8 mouse cellular contexts compared by ENCODE assay signal in the genomic region with DNA sequence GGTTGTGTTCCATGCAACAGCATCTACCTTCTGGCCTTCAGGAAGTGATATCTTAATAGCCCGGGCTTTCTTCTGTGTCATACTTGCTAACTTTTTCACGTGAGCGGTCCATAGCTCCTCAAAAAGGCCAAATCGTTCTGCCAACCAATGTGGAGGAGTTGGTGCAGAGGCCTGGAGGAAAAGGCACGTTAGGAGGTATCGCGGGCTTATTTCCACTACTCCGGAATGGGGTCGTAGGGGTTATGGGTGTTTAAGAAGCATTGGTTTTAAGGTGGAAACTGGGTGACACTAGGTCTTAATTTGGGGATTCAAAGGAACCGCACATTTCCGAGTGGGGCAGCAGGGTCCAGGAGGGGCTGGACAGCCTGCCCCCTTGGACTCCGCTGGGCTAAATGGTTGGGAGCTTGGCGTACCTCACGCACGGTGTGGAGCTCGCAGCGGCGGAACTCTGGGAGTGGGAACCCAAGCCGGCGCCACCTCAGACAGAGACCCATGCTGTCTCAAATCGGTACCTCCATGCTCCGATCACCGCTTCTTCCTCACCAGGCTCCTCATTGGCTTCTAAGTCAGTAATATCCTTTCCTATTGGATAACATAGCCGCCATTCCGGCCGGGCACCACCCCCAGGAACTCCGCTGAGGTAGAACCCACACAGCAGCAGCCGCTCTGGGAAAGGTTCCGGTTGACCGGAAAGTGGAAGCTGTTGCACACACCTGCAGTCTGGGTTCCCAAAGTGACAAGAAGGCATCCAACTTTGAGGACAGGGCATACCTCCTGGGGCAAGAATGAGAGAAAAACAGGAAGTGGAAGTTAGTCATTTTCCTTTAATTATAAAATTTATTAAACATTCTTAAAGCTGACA. TPM values are rescaled to one million over a fixed set of nuclear protein-coding genes. Genes with fewer than 3 reads are reported as not detected.
DNase-seq lines count a peak whose midpoint lies in the region; ATAC-seq and TF ChIP-seq lines count a peak whose summit lies in the region.

No protein-coding gene starts in this region.

- TF ChIP-seq POLR2A in MEL (IDR thresholded peaks at IDR 0.05; ENCODE audit: control insufficient read depth in 1 of 2, insufficient read depth in 1 of 2, low read depth in 1 of 2, low read length in 2 of 2, poor library complexity in 1 of 2): peak; percentile 99
- peak; percentile 74; the same call in 1 of the 2 replicates for TF ChIP-seq POLR2A in cerebellum, adult 2 months (IDR thresholded peaks at IDR 0.05; ENCODE audit: borderline replicate concordance, insufficient read depth, low read length)

- H3K36me3 ChIP-seq in MEL (ENCODE audit: control insufficient read depth in 1 of 2, insufficient read depth in 2 of 2, low read length in 2 of 2): peaks cover 14 to 24% of the 10 kb centered on the region in 2 experiments
- H3K36me3 ChIP-seq in forebrain, postnatal 0 days (ENCODE audit: insufficient read depth): peaks cover 29% of the 10 kb centered on the region
- peaks cover 30% of the 10 kb centered on the region for H3K36me3 ChIP-seq in lung, embryonic 15.5 days

- H3K27me3 ChIP-seq in MEL (ENCODE audit: control insufficient read depth in 1 of 2, insufficient read depth in 2 of 2, low read length in 2 of 2): no peaks in the 10 kb centered on the region
- H3K27me3 ChIP-seq in cerebellum, adult 2 months (ENCODE audit: control insufficient read depth, insufficient read depth, low read length): no peaks in the 10 kb centered on the region
- H3K27me3 ChIP-seq in forebrain, postnatal 0 days (ENCODE audit: insufficient read depth, low read length): no peaks in the 10 kb centered on the region
- no peaks in the 10 kb centered on the region for H3K27me3 ChIP-seq in lung, embryonic 15.5 days

- peak; percentile 100 for ATAC-seq in forebrain, postnatal 0 days
- ATAC-seq in lung, embryonic 15.5 days (ENCODE audit: borderline replicate concordance, extremely low read depth, low FRiP score, low TSS enrichment): peak; percentile 98

- H3K4me3 ChIP-seq in MEL (ENCODE audit: control insufficient read depth in 1 of 2, insufficient read depth in 1 of 2, low read depth in 2 of 2, low read length in 2 of 2): peak overlapping the region; percentile 63 to 78
- H3K4me3 ChIP-seq in cerebellum, adult 2 months (replicated peaks; ENCODE audit: insufficient read depth, low read depth, low read length): peak overlapping the region; percentile 98
- H3K4me3 ChIP-seq in forebrain, postnatal 0 days (ENCODE audit: low read depth, low read length): peak overlapping the region; percentile 61
- peak overlapping the region; percentile 75 for H3K4me3 ChIP-seq in lung, embryonic 15.5 days

- TF ChIP-seq RAD21 in MEL (IDR thresholded peaks at IDR 0.05; ENCODE audit: low read depth, low read length): peak; percentile 7; the same call in 1 of the 2 replicates

- peak overlapping the region; percentile 83 for H3K4me2 ChIP-seq in forebrain, postnatal 0 days (ENCODE audit: low read depth)
- H3K4me2 ChIP-seq in lung, embryonic 15.5 days: peak overlapping the region; percentile 63

- TF ChIP-seq CTCF in MEL (IDR thresholded peaks at IDR 0.05 in 2 of 3, conservative IDR thresholded peaks at IDR 0.05 in 1 of 3; ENCODE audit: control insufficient read depth in 1 of 3, insufficient read depth in 1 of 3, low read depth in 2 of 3, low read length in 3 of 3, poor library complexity in 1 of 3, severe bottlenecking in 1 of 3): no peak
- TF ChIP-seq CTCF in cerebellum, adult 2 months (IDR thresholded peaks at IDR 0.05; ENCODE audit: borderline replicate concordance, insufficient read depth, low read depth, low read length): no peak
- TF ChIP-seq CTCF in forebrain, postnatal 0 days (IDR thresholded peaks at IDR 0.05; ENCODE audit: low read depth): no peak

- peak in 1 of 2 experiments; percentile 68; a peak in 2 of 4 replicates for TF ChIP-seq EP300 in MEL (IDR thresholded peaks at IDR 0.05; ENCODE audit: low read depth in 1 of 2, low read length in 2 of 2)

- peak; percentile 100 for DNase-seq in MEL (ENCODE audit: low read depth, low spot score)
- peak; percentile 96 for DNase-seq in cerebellum, adult 2 months
- DNase-seq in forebrain, postnatal 0 days: peak; percentile 94
- peak; percentile 95 for DNase-seq in heart, postnatal 4 days
- peak; percentile 95 to 97 for DNase-seq in layer of hippocampus, adult 8-10 months (ENCODE audit: low spot score in 2 of 2)
- peak; percentile 89 for DNase-seq in ovary, adult 18-20 months (ENCODE audit: low spot score)
- DNase-seq in thymus, postnatal 0 days (ENCODE audit: low spot score): peak; percentile 90

- peak overlapping the region; percentile 74 for H3K9ac ChIP-seq in MEL (ENCODE audit: control insufficient read depth, low read depth, low read length, poor library complexity, severe bottlenecking)
- peak overlapping the region; percentile 71 for H3K9ac ChIP-seq in forebrain, postnatal 0 days
- H3K9ac ChIP-seq in lung, embryonic 15.5 days: peak overlapping the region; percentile 65

- peaks cover 14% of the 10 kb centered on the region for H3K79me2 ChIP-seq in MEL (ENCODE audit: control insufficient read depth, insufficient read depth, low read length, poor library complexity)

- no peaks in the 10 kb centered on the region for H3K9me3 ChIP-seq in MEL (replicated peaks; ENCODE audit: insufficient read depth, low read length)
- H3K9me3 ChIP-seq in forebrain, postnatal 0 days (ENCODE audit: low read length): no peaks in the 10 kb centered on the region
- no peaks in the 10 kb centered on the region for H3K9me3 ChIP-seq in lung, embryonic 15.5 days

- peaks cover 0 to 5% of the 10 kb centered on the region in 2 experiments; a peak in 3 of 4 replicates for H3K4me1 ChIP-seq in MEL (ENCODE audit: control insufficient read depth in 1 of 2, insufficient read depth in 2 of 2, low read length in 2 of 2)
- H3K4me1 ChIP-seq in cerebellum, adult 2 months (ENCODE audit: control insufficient read depth, insufficient read depth, low read length): no peaks in the 10 kb centered on the region
- no peaks in the 10 kb centered on the region for H3K4me1 ChIP-seq in forebrain, postnatal 0 days (ENCODE audit: insufficient read depth)
- H3K4me1 ChIP-seq in lung, embryonic 15.5 days: peaks cover 3% of the 10 kb centered on the region; the same call in 1 of the 2 replicates

- WGBS in cerebellum, adult 2 months: under 1% methylated on average over 30 of the region's 30 CpGs
- 2% methylated on average over 30 of the region's 30 CpGs for WGBS in forebrain, postnatal 0 days
- under 1% methylated on average over 30 of the region's 30 CpGs for WGBS in lung, embryonic 15.5 days

- H3K27ac ChIP-seq in MEL (ENCODE audit: control insufficient read depth, low read depth, low read length): peak overlapping the region; percentile 73
- no peak overlapping the region; the same call in 1 of the 2 replicates for H3K27ac ChIP-seq in cerebellum, adult 2 months (ENCODE audit: insufficient read depth, low read length)
- peak overlapping the region; percentile 71 for H3K27ac ChIP-seq in forebrain, postnatal 0 days (ENCODE audit: low read depth, low read length)
- H3K27ac ChIP-seq in lung, embryonic 15.5 days: peak overlapping the region; percentile 29; the same call in 1 of the 2 replicates

TF ChIP-seq in MEL, 35 proteins besides CTCF, POLR2A, EP300 and RAD21 (continues in another document):
- peak; percentile 97 for TF ChIP-seq MAX (IDR thresholded peaks at IDR 0.05; ENCODE audit: low read length)
- TF ChIP-seq USF2 (IDR thresholded peaks at IDR 0.05; ENCODE audit: borderline replicate concordance in 1 of 2, insufficient read depth in 1 of 2, low read depth in 1 of 2, low read length in 2 of 2): no peak
- TF ChIP-seq CHD2 (IDR thresholded peaks at IDR 0.05; ENCODE audit: low read length): peak; percentile 94
- peak; percentile 93 for TF ChIP-seq MAZ (IDR thresholded peaks at IDR 0.05; ENCODE audit: low read depth, low read length)
- no peak; the same call in 1 of the 2 replicates for TF ChIP-seq CHD1 (IDR thresholded peaks at IDR 0.05; ENCODE audit: low read depth, low read length)
- TF ChIP-seq NELFE (IDR thresholded peaks at IDR 0.05; ENCODE audit: low read depth, low read length): peak; percentile 99
- TF ChIP-seq E2F4 (IDR thresholded peaks at IDR 0.05; ENCODE audit: borderline replicate concordance, low read depth, low read length): peak; percentile 90
- peak; percentile 64; the same call in 1 of the 2 replicates for TF ChIP-seq JUND (IDR thresholded peaks at IDR 0.05; ENCODE audit: low read depth, low read length)
- TF ChIP-seq SIN3A (IDR thresholded peaks at IDR 0.05; ENCODE audit: low read length): peak; percentile 98
- TF ChIP-seq BHLHE40 (IDR thresholded peaks at IDR 0.05; ENCODE audit: borderline replicate concordance, low read depth, low read length): peak; percentile 58; the same call in 1 of the 2 replicates
- peak; percentile 97 for TF ChIP-seq MXI1 (IDR thresholded peaks at IDR 0.05; ENCODE audit: low read depth, low read length)
- peak; percentile 77; the same call in 1 of the 2 replicates for TF ChIP-seq ZNF384 (IDR thresholded peaks at IDR 0.05; ENCODE audit: low read depth, low read length)

RNA-seq across cellular contexts. Expression of gene Tars2, which starts 5.4 kb away (rescaled TPM):
- 138 and 141 TPM in 2 replicates for total RNA-seq in MEL (2012; rRNA removed)
- polyA plus RNA-seq in MEL (2012; ENCODE audit: insufficient read depth in 1 of 2, insufficient read length in 2 of 2, low read depth in 1 of 2, low replicate concordance in 2 of 2, missing spikeins in 1 of 2): 100 to 1,000 TPM in 1 of 2 experiments, not detected in 1; 237 TPM
- 41.3 and 43.3 TPM in 2 replicates for polyA plus RNA-seq in cerebellum, adult 2 months (2012; rRNA removed)
- total RNA-seq in forebrain, postnatal 0 days (2014; rRNA removed): 40.2 and 52.6 TPM in 2 replicates
- polyA plus RNA-seq in forebrain, postnatal 0 days (2015; fragmentation: Nextera tagmentation; extraction: Ambion mirVana): 36.5 and 41.2 TPM in 2 replicates
- 10 to 100 TPM; 31.1 to 36.1 TPM for total RNA-seq in heart, postnatal 4 days (2021)
- 10 to 100 TPM; 36.5 to 52.9 (median 41.8) TPM for total RNA-seq in layer of hippocampus, adult 8-10 months (2022)
- polyA plus RNA-seq in lung, embryonic 15.5 days (2015; fragmentation: Nextera tagmentation; extraction: Ambion mirVana): 51.8 and 52.8 TPM in 2 replicates
- 43.1 and 47.8 TPM in 2 replicates for polyA plus RNA-seq in thymus, postnatal 0 days (2015; fragmentation: Nextera tagmentation; extraction: Ambion mirVana)

RNA-seq across cellular contexts. Expression of gene Ecm1, which starts 15.2 kb away (rescaled TPM):
- total RNA-seq in MEL (2012; rRNA removed): 0.39 and 1.0 TPM in 2 replicates
- 1 to 10 TPM in 1 of 2 experiments, not detected in 1; 9.5 TPM for polyA plus RNA-seq in MEL (2012; ENCODE audit: insufficient read depth in 1 of 2, insufficient read length in 2 of 2, low read depth in 1 of 2, low replicate concordance in 2 of 2, missing spikeins in 1 of 2)
- 14.3 and 14.7 TPM in 2 replicates for polyA plus RNA-seq in cerebellum, adult 2 months (2012; rRNA removed)
- 3.3 and 4.8 TPM in 2 replicates for total RNA-seq in forebrain, postnatal 0 days (2014; rRNA removed)
- polyA plus RNA-seq in forebrain, postnatal 0 days (2015; fragmentation: Nextera tagmentation; extraction: Ambion mirVana): 8.3 and 8.7 TPM in 2 replicates
- 10 to 100 TPM; 41.3 to 43.8 TPM for total RNA-seq in heart, postnatal 4 days (2021)
- 10 to 100 TPM in 3 of 4 experiments, 1 to 10 TPM in 1; 9.7 to 13.9 (median 11.8) TPM for total RNA-seq in layer of hippocampus, adult 8-10 months (2022)
- 16.9 and 20.4 TPM in 2 replicates for polyA plus RNA-seq in lung, embryonic 15.5 days (2015; fragmentation: Nextera tagmentation; extraction: Ambion mirVana)
- 14.0 and 16.8 TPM in 2 replicates for polyA plus RNA-seq in thymus, postnatal 0 days (2015; fragmentation: Nextera tagmentation; extraction: Ambion mirVana)
